Mouse (Mus musculus): ENCODE measurements around the gene Appl2. TPM values are rescaled to one million over a fixed set of nuclear protein-coding genes. Genes with fewer than 3 reads are reported as not detected.

The Appl2 gene
- polyA plus RNA-seq, 1 experiment: 11.6 TPM

- Histone ChIP-seq H3K36me3 (ENCODE audit: control insufficient read depth, insufficient read depth) (peaks cover 3% of the 10 kb centered on the region), H3K79me2 (ENCODE audit: control insufficient read depth, insufficient read depth) (no peaks in the 10 kb centered on the region), H3K4me3 (no peak overlapping the region), H3K27me3 (ENCODE audit: control insufficient read depth, insufficient read depth, insufficient read length) (no peaks in the 10 kb centered on the region), H3ac (ENCODE audit: control insufficient read depth, insufficient read length) (no peak overlapping the region), H3K4me2 (ENCODE audit: low read depth) (no peak overlapping the region)
- no peak for TF ChIP-seq TCF12 (IDR thresholded peaks at IDR 0.05; ENCODE audit: insufficient read depth, poor library complexity, severe bottlenecking)
- no peak for TF ChIP-seq POLR2AphosphoS2 (IDR thresholded peaks at IDR 0.05; ENCODE audit: insufficient read length, low read depth)
- no peak for TF ChIP-seq MYOG (IDR thresholded peaks at IDR 0.05; ENCODE audit: control insufficient read depth in 1 of 3, insufficient read depth in 1 of 3, insufficient read length in 2 of 3, low read depth in 2 of 3)
- TF ChIP-seq CEBPB (IDR thresholded peaks at IDR 0.05; ENCODE audit: insufficient read depth, poor library complexity, severe bottlenecking): no peak
- TF ChIP-seq MAX (IDR thresholded peaks at IDR 0.05; ENCODE audit: low read depth): no peak
- TF ChIP-seq SRF (IDR thresholded peaks at IDR 0.05; ENCODE audit: control insufficient read depth, insufficient read length, low read depth): no peak
- TF ChIP-seq E2F4 (IDR thresholded peaks at IDR 0.05; ENCODE audit: insufficient read depth): no peak
- no peak for TF ChIP-seq REST (IDR thresholded peaks at IDR 0.05; ENCODE audit: insufficient read depth, insufficient read length)
- TF ChIP-seq TCF3 (IDR thresholded peaks at IDR 0.05; ENCODE audit: insufficient read length, low read depth): no peak
- no peak for TF ChIP-seq USF1 (IDR thresholded peaks at IDR 0.05; ENCODE audit: low read depth)
- TF ChIP-seq MYOD1 (IDR thresholded peaks at IDR 0.05; ENCODE audit: control insufficient read depth in 1 of 3, insufficient read length in 2 of 3, low read depth in 2 of 3): no peak
- TF ChIP-seq POLR2A (IDR thresholded peaks at IDR 0.05; ENCODE audit: insufficient read length, low read depth): no peak
Measured at GRCm38 (mm10) chr10:83628241-83628640, 20.3 kb downstream of the Appl2 start.

- Histone ChIP-seq H3ac (ENCODE audit: control insufficient read depth, insufficient read length) (no peak overlapping the region), H3K4me2 (ENCODE audit: low read depth) (no peak overlapping the region), H3K27me3 (ENCODE audit: control insufficient read depth, insufficient read depth, insufficient read length) (no peaks in the 10 kb centered on the region), H3K4me3 (no peak overlapping the region), H3K36me3 (ENCODE audit: control insufficient read depth, insufficient read depth) (peaks cover 3% of the 10 kb centered on the region), H3K79me2 (ENCODE audit: control insufficient read depth, insufficient read depth) (no peaks in the 10 kb centered on the region)
- no peak for TF ChIP-seq SRF (IDR thresholded peaks at IDR 0.05; ENCODE audit: control insufficient read depth, insufficient read length, low read depth)
- TF ChIP-seq MYOD1 (IDR thresholded peaks at IDR 0.05; ENCODE audit: control insufficient read depth in 1 of 3, insufficient read length in 2 of 3, low read depth in 2 of 3): no peak
- TF ChIP-seq TCF12 (IDR thresholded peaks at IDR 0.05; ENCODE audit: insufficient read depth, poor library complexity, severe bottlenecking): no peak
Measured at GRCm38 (mm10) chr10:83627113-83627687, 21.3 kb downstream of the Appl2 start.

GRCm38 (mm10) chr10:83624841-83625240 lies 23.7 kb downstream of the Appl2 start:
- no peaks in the 10 kb centered on the region for H3K79me2 ChIP-seq (ENCODE audit: control insufficient read depth, insufficient read depth)
- no peak overlapping the region for H3K4me3 ChIP-seq
- no peak overlapping the region for H3K4me2 ChIP-seq (ENCODE audit: low read depth)
- H3K36me3 ChIP-seq (ENCODE audit: control insufficient read depth, insufficient read depth): peaks cover 3% of the 10 kb centered on the region
- no peaks in the 10 kb centered on the region for H3K27me3 ChIP-seq (ENCODE audit: control insufficient read depth, insufficient read depth, insufficient read length)
- TF ChIP-seq SRF (IDR thresholded peaks at IDR 0.05; ENCODE audit: control insufficient read depth, insufficient read length, low read depth) (no peak), TCF12 (IDR thresholded peaks at IDR 0.05; ENCODE audit: insufficient read depth, poor library complexity, severe bottlenecking) (no peak), MYOD1 (IDR thresholded peaks at IDR 0.05; ENCODE audit: control insufficient read depth in 1 of 3, insufficient read length in 2 of 3, low read depth in 2 of 3) (no peak), USF1 (IDR thresholded peaks at IDR 0.05; ENCODE audit: low read depth) (no peak), REST (IDR thresholded peaks at IDR 0.05; ENCODE audit: insufficient read depth, insufficient read length) (no peak), MAX (IDR thresholded peaks at IDR 0.05; ENCODE audit: low read depth) (no peak), TCF3 (IDR thresholded peaks at IDR 0.05; ENCODE audit: insufficient read length, low read depth) (no peak), E2F4 (IDR thresholded peaks at IDR 0.05; ENCODE audit: insufficient read depth) (no peak), CEBPB (IDR thresholded peaks at IDR 0.05; ENCODE audit: insufficient read depth, poor library complexity, severe bottlenecking) (no peak), MYOG (IDR thresholded peaks at IDR 0.05; ENCODE audit: control insufficient read depth in 1 of 3, insufficient read depth in 1 of 3, insufficient read length in 2 of 3, low read depth in 2 of 3) (no peak), POLR2AphosphoS2 (IDR thresholded peaks at IDR 0.05; ENCODE audit: insufficient read length, low read depth) (no peak), POLR2A (IDR thresholded peaks at IDR 0.05; ENCODE audit: insufficient read length, low read depth) (no peak)
- no peak overlapping the region for H3ac ChIP-seq (ENCODE audit: control insufficient read depth, insufficient read length)

DNA sequence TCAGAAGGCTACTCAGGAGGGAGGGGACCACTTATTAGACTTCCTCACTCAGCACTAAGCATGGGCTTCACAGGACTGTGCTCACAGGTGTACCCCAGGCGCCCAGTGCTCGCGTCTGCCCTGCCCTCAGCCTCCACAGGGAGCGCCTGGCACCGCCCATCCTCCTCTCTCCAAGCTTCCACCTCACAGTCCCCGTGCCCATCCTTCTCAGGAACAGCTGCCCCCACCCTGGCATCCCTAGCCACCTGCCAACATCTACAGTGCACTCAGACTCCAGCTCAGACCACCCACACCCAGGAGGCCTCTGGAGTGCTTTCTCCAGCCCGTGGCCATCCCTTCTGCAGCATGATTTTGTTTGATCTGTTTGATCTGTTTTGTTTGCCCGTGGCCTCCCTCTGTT lies 24.5 kb downstream of the Appl2 start:
- no peak for TF ChIP-seq SRF (IDR thresholded peaks at IDR 0.05; ENCODE audit: control insufficient read depth, insufficient read length, low read depth)
- TF ChIP-seq TCF3 (IDR thresholded peaks at IDR 0.05; ENCODE audit: insufficient read length, low read depth): no peak
- TF ChIP-seq E2F4 (IDR thresholded peaks at IDR 0.05; ENCODE audit: insufficient read depth): no peak
- no peak for TF ChIP-seq MYOG (IDR thresholded peaks at IDR 0.05; ENCODE audit: control insufficient read depth in 1 of 3, insufficient read depth in 1 of 3, insufficient read length in 2 of 3, low read depth in 2 of 3)
- no peak for TF ChIP-seq POLR2A (IDR thresholded peaks at IDR 0.05; ENCODE audit: insufficient read length, low read depth)
- no peak overlapping the region for H3K4me3 ChIP-seq
- no peak overlapping the region for H3K4me2 ChIP-seq (ENCODE audit: low read depth)
- H3K36me3 ChIP-seq (ENCODE audit: control insufficient read depth, insufficient read depth): peaks cover 3% of the 10 kb centered on the region
- no peak overlapping the region for H3ac ChIP-seq (ENCODE audit: control insufficient read depth, insufficient read length)
- no peaks in the 10 kb centered on the region for H3K27me3 ChIP-seq (ENCODE audit: control insufficient read depth, insufficient read depth, insufficient read length)
- H3K79me2 ChIP-seq (ENCODE audit: control insufficient read depth, insufficient read depth): no peaks in the 10 kb centered on the region

DNA sequence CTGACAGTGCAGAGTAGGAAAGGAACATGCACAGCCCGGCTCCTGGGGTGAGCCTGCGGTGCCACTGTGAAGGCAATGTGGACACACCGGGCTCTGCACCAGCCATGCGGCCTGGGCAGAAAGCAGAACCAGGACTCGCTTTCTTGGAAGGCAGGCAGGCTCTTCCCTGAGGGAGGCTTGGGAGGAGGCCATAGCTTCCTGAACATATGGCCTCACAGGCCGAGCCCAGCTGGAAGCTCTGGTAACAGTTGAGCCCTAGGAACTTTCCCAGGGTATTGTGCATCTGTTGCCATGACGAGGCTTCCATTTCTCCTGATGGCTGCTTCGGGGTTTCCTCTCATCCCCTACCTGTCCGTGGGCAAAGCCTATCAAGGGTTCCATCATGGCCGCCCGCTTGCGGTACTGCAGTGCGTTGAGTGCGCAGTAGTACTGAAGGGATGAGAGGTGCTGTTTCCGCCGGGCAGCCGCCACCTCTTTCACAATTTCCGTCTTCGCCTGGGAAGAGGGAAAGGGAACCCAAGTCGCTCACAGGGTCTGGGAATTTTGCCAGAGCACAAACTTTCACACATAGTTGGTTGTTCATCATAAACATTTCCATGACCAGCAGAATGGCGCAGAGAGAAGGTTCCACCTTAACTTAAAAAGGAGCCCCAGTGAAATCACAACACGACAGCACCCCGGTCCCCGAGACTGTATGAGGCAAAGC lies 28.0 kb downstream of the Appl2 start:
- no peaks in the 10 kb centered on the region for H3K79me2 ChIP-seq (ENCODE audit: control insufficient read depth, insufficient read depth)
- H3K27me3 ChIP-seq (ENCODE audit: control insufficient read depth, insufficient read depth, insufficient read length): no peaks in the 10 kb centered on the region
- H3ac ChIP-seq (ENCODE audit: control insufficient read depth, insufficient read length): no peak overlapping the region
- no peaks in the 10 kb centered on the region for H3K36me3 ChIP-seq (ENCODE audit: control insufficient read depth, insufficient read depth)
- no peak overlapping the region for H3K4me2 ChIP-seq (ENCODE audit: low read depth)
- no peak overlapping the region for H3K4me3 ChIP-seq
- TF ChIP-seq REST (IDR thresholded peaks at IDR 0.05; ENCODE audit: insufficient read depth, insufficient read length): no peak
